In genomic region chr12:107874467-107875142, GRCm38 (mm10) we compare ENCODE assay signal across 27 mouse cellular contexts.
DNase-seq lines count a peak whose midpoint lies in the region; ATAC-seq and TF ChIP-seq lines count a peak whose summit lies in the region.
"Had no signal": no experiment of that assay in that cellular context is flagged by ENCODE, and none has a peak within 500 bp of the region (broad histone marks: within the 10 kb centered on the region; RNA-seq: fewer than 3 reads in every experiment).

No protein-coding gene starts in this region.

- WGBS in forebrain, embryonic 14.5 days = 77% methylated on average over 27 of the region's 27 CpGs
- 56% methylated on average over 27 of the region's 27 CpGs for WGBS in forebrain, postnatal 0 days

- ATAC-seq in forebrain, embryonic 14.5 days = peak; percentile 15; the same call in 1 of the 2 replicates
- peak; percentile 71 for ATAC-seq in forebrain, postnatal 0 days
- ATAC-seq: CD4-positive, CD25-positive, alpha-beta regulatory T cell, adult 4 months; hindbrain, postnatal 0 days; inflammation-experienced regulatory T-cells, adult 6 months; intestine, postnatal 0 days had no signal

- H3K36me3 ChIP-seq in forebrain, embryonic 14.5 days (ENCODE audit: control insufficient read depth, insufficient read depth, low read length) = no peaks in the 10 kb centered on the region
- H3K36me3 ChIP-seq in forebrain, postnatal 0 days (ENCODE audit: insufficient read depth) = no peaks in the 10 kb centered on the region
- H3K36me3 ChIP-seq: embryonic facial prominence, embryonic 10.5 days; embryonic facial prominence, embryonic 13.5 days; heart, embryonic 12.5 days; heart, embryonic 15.5 days had no signal

- no peaks in the 10 kb centered on the region for H3K27me3 ChIP-seq in forebrain, embryonic 14.5 days (replicated peaks; ENCODE audit: control insufficient read depth, insufficient read depth, low read length)
- H3K27me3 ChIP-seq in forebrain, postnatal 0 days (ENCODE audit: insufficient read depth, low read length) = no peaks in the 10 kb centered on the region
- H3K27me3 ChIP-seq: embryonic facial prominence, embryonic 13.5 days; heart, embryonic 12.5 days; heart, embryonic 15.5 days had no signal

- H3K4me3 ChIP-seq in forebrain, embryonic 14.5 days (ENCODE audit: low read depth, low read length) = no peak overlapping the region
- no peak overlapping the region for H3K4me3 ChIP-seq in forebrain, postnatal 0 days (ENCODE audit: low read depth, low read length)
- H3K4me3 ChIP-seq: embryonic facial prominence, embryonic 10.5 days; embryonic facial prominence, embryonic 13.5 days; erythroblast, embryonic 14.5 days; gastrocnemius, adult 2 months; heart, embryonic 12.5 days; heart, embryonic 15.5 days had no signal

- no peak overlapping the region for H3K27ac ChIP-seq in forebrain, embryonic 14.5 days (ENCODE audit: low read depth, low read length)
- H3K27ac ChIP-seq in forebrain, postnatal 0 days (ENCODE audit: low read depth, low read length) = no peak overlapping the region
- H3K27ac ChIP-seq: embryonic facial prominence, embryonic 10.5 days; embryonic facial prominence, embryonic 13.5 days; gastrocnemius, adult 2 months; heart, embryonic 15.5 days; hindbrain, embryonic 14.5 days; hindbrain, postnatal 0 days had no signal

- H3K4me2 ChIP-seq in forebrain, embryonic 14.5 days (ENCODE audit: low read length) = no peak overlapping the region
- no peak overlapping the region for H3K4me2 ChIP-seq in forebrain, postnatal 0 days (ENCODE audit: low read depth)
- H3K4me2 ChIP-seq: embryonic facial prominence, embryonic 13.5 days; heart, embryonic 12.5 days; heart, embryonic 15.5 days; hindbrain, embryonic 14.5 days had no signal

- intact Hi-C loops in heart, postnatal 36 days (cut with DNase I) = no loop called here

- no peaks in the 10 kb centered on the region; the same call in 1 of the 2 replicates for H3K4me1 ChIP-seq in forebrain, embryonic 14.5 days (ENCODE audit: control insufficient read depth, insufficient read depth, low read length)
- peaks cover 2% of the 10 kb centered on the region; the same call in 1 of the 2 replicates for H3K4me1 ChIP-seq in forebrain, postnatal 0 days (ENCODE audit: insufficient read depth)
- H3K4me1 ChIP-seq: embryonic facial prominence, embryonic 10.5 days; heart, embryonic 12.5 days; heart, embryonic 15.5 days had no signal

- peak; percentile 69 for DNase-seq in heart, adult 11 months
- no peak for DNase-seq in heart, postnatal 36 days
- DNase-seq in brain, embryonic 14.5 days (ENCODE audit: low read depth) = peak; percentile 67
- peak; percentile 50 for DNase-seq in forebrain, embryonic 14.5 days (ENCODE audit: low spot score)
- peak; percentile 62 for DNase-seq in forebrain, postnatal 0 days
- DNase-seq in urinary bladder, postnatal 4 days (ENCODE audit: low spot score in 2 of 2) = no peak
- DNase-seq: adrenal gland, adult 2 months; adrenal gland, postnatal 14 days; cerebellum, adult 11-12 months; cerebellum, adult 8-10 months; cerebellum, postnatal 36 days; embryo, embryonic 11 days; gastrocnemius, adult 2 months; gastrocnemius, postnatal 14 days; heart, adult 18-20 months; heart, postnatal 10 days; heart, postnatal 4 days had no signal

- no peaks in the 10 kb centered on the region for H3K9me3 ChIP-seq in forebrain, embryonic 14.5 days (replicated peaks; ENCODE audit: control insufficient read depth, low read length)
- H3K9me3 ChIP-seq in forebrain, postnatal 0 days (ENCODE audit: low read length) = no peaks in the 10 kb centered on the region
- H3K9me3 ChIP-seq: heart, embryonic 15.5 days had no signal

- TF ChIP-seq CTCF in brain, embryonic 14.5 days (IDR thresholded peaks at IDR 0.05; ENCODE audit: borderline replicate concordance, extremely low read depth, insufficient read depth, insufficient read length) = no peak
- no peak for TF ChIP-seq CTCF in forebrain, postnatal 0 days (IDR thresholded peaks at IDR 0.05; ENCODE audit: low read depth)

- no peak overlapping the region for H3K9ac ChIP-seq in forebrain, embryonic 14.5 days (ENCODE audit: low read length)
- no peak overlapping the region for H3K9ac ChIP-seq in forebrain, postnatal 0 days
- H3K9ac ChIP-seq: embryonic facial prominence, embryonic 13.5 days; heart, embryonic 12.5 days; heart, embryonic 15.5 days; hindbrain, embryonic 14.5 days had no signal

- no peak for TF ChIP-seq POLR2A in brain, embryonic 14.5 days (IDR thresholded peaks at IDR 0.05; ENCODE audit: borderline replicate concordance, extremely low read depth, insufficient read depth, insufficient read length, poor library complexity, severe bottlenecking)

Comparison
In these comparisons a context has a peak if more than half of its experiments do, and no peak if none do; other contexts are left out.
1. DNase-seq: peak in heart, adult 11 months (single experiment), brain, embryonic 14.5 days (single experiment), forebrain, embryonic 14.5 days (single experiment) and forebrain, postnatal 0 days (single experiment); none in heart, postnatal 36 days (0 of 2) and urinary bladder, postnatal 4 days (0 of 2).